Mouse (Mus musculus): ENCODE results near the gene Ipo11. TPM values are rescaled to one million over a fixed set of nuclear protein-coding genes. Genes with fewer than 3 reads are reported as not detected.
"Not testable (repeated sequence)": the region's sequence is repeated elsewhere in the genome, so short reads cannot be mapped to it uniquely, and the experiment has no call there.

Ipo11 gene
- polyA plus RNA-seq, 1 experiment from 2014 or later: 41.1 TPM

- H3K4me2 ChIP-seq (ENCODE audit: low read length): no peak overlapping the region
- no peak overlapping the region for H3K9ac ChIP-seq (ENCODE audit: low read depth, low read length)
- WGBS: 87% methylated on average over 3 of the region's 3 CpGs
- no peak overlapping the region for H3K4me3 ChIP-seq (ENCODE audit: low read depth, low read length)
- no peaks in the 10 kb centered on the region for H3K9me3 ChIP-seq (replicated peaks; ENCODE audit: control insufficient read depth, low read length, poor library complexity, severe bottlenecking)
- H3K27ac ChIP-seq (ENCODE audit: low read length): no peak overlapping the region
- no peak for ATAC-seq
- H3K4me1 ChIP-seq (ENCODE audit: control insufficient read depth, insufficient read depth, low read length): no peaks in the 10 kb centered on the region
- no peaks in the 10 kb centered on the region for H3K27me3 ChIP-seq (ENCODE audit: control insufficient read depth, insufficient read depth, low read depth, low read length)
- H3K36me3 ChIP-seq (ENCODE audit: control insufficient read depth, insufficient read depth, low read length): peaks cover 10% of the 10 kb centered on the region
Measured at GRCm38 (mm10) chr13:106913125-106913736, 23.5 kb downstream of the Ipo11 start.

- Histone ChIP-seq H3K27ac (ENCODE audit: low read length) (no peak overlapping the region), H3K27me3 (ENCODE audit: control insufficient read depth, insufficient read depth, low read depth, low read length) (no peaks in the 10 kb centered on the region), H3K9me3 (replicated peaks; ENCODE audit: control insufficient read depth, low read length, poor library complexity, severe bottlenecking) (no peaks in the 10 kb centered on the region), H3K9ac (ENCODE audit: low read depth, low read length) (no peak overlapping the region), H3K36me3 (ENCODE audit: control insufficient read depth, insufficient read depth, low read length) (peaks cover 10% of the 10 kb centered on the region), H3K4me1 (ENCODE audit: control insufficient read depth, insufficient read depth, low read length) (no peaks in the 10 kb centered on the region), H3K4me2 (ENCODE audit: low read length) (no peak overlapping the region), H3K4me3 (ENCODE audit: low read depth, low read length) (no peak overlapping the region)
- 97% methylated on average over 10 of the region's 10 CpGs for WGBS
- no peak for ATAC-seq
Measured at GRCm38 (mm10) chr13:106910096-106910495, 26.7 kb downstream of the Ipo11 start.

GRCm38 (mm10) chr13:106907273-106907672 is 29.5 kb downstream of the Ipo11 start:
- 97% methylated on average over 4 of the region's 4 CpGs for WGBS
- Histone ChIP-seq H3K27ac (ENCODE audit: low read length) (no peak overlapping the region), H3K36me3 (ENCODE audit: control insufficient read depth, insufficient read depth, low read length) (peaks cover 10% of the 10 kb centered on the region), H3K4me1 (ENCODE audit: control insufficient read depth, insufficient read depth, low read length) (peaks cover 2% of the 10 kb centered on the region; the same call in 1 of the 2 replicates), H3K4me3 (ENCODE audit: low read depth, low read length) (no peak overlapping the region), H3K9me3 (replicated peaks; ENCODE audit: control insufficient read depth, low read length, poor library complexity, severe bottlenecking) (no peaks in the 10 kb centered on the region), H3K9ac (ENCODE audit: low read depth, low read length) (no peak overlapping the region), H3K4me2 (ENCODE audit: low read length) (no peak overlapping the region), H3K27me3 (ENCODE audit: control insufficient read depth, insufficient read depth, low read depth, low read length) (no peaks in the 10 kb centered on the region)
- no peak for ATAC-seq

- not testable (repeated sequence) for H3K27ac ChIP-seq (ENCODE audit: low read length); H3K4me3 ChIP-seq (ENCODE audit: low read depth, low read length); H3K9ac ChIP-seq (ENCODE audit: low read depth, low read length); ATAC-seq; H3K27me3 ChIP-seq (ENCODE audit: control insufficient read depth, insufficient read depth, low read depth, low read length); H3K4me2 ChIP-seq (ENCODE audit: low read length); H3K4me1 ChIP-seq (ENCODE audit: control insufficient read depth, insufficient read depth, low read length); H3K9me3 ChIP-seq (replicated peaks; ENCODE audit: control insufficient read depth, low read length, poor library complexity, severe bottlenecking)
- H3K36me3 ChIP-seq (ENCODE audit: control insufficient read depth, insufficient read depth, low read length): peaks cover 12% of the 10 kb centered on the region
- 86% methylated on average over 6 of the region's 6 CpGs for WGBS
Measured at GRCm38 (mm10) chr13:106905154-106905553, 31.6 kb downstream of the Ipo11 start.

- no peak for ATAC-seq
- WGBS: 88% methylated on average over 3 of the region's 3 CpGs
Measured at GRCm38 (mm10) chr13:106904637-106905036, 32.1 kb downstream of the Ipo11 start.

GRCm38 (mm10) chr13:106894284-106894683 is 42.5 kb downstream of the Ipo11 start:
- H3K9ac ChIP-seq (ENCODE audit: low read depth, low read length): no peak overlapping the region
- no peak for ATAC-seq
- H3K27ac ChIP-seq (ENCODE audit: low read length): no peak overlapping the region
- H3K36me3 ChIP-seq (ENCODE audit: control insufficient read depth, insufficient read depth, low read length): peaks cover 5% of the 10 kb centered on the region
- 100% methylated on average over 2 of the region's 2 CpGs for WGBS
- H3K4me1 ChIP-seq (ENCODE audit: control insufficient read depth, insufficient read depth, low read length): no peaks in the 10 kb centered on the region
- H3K4me3 ChIP-seq (ENCODE audit: low read depth, low read length): no peak overlapping the region
- H3K9me3 ChIP-seq (replicated peaks; ENCODE audit: control insufficient read depth, low read length, poor library complexity, severe bottlenecking): no peaks in the 10 kb centered on the region
- no peaks in the 10 kb centered on the region for H3K27me3 ChIP-seq (ENCODE audit: control insufficient read depth, insufficient read depth, low read depth, low read length)
- no peak overlapping the region for H3K4me2 ChIP-seq (ENCODE audit: low read length)

More at GRCm38 (mm10) chr13:106904637-106905036, 32.1 kb downstream of the Ipo11 start:
- Histone ChIP-seq H3K4me1 (ENCODE audit: control insufficient read depth, insufficient read depth, low read length) (peaks cover 2% of the 10 kb centered on the region; the same call in 1 of the 2 replicates), H3K4me3 (ENCODE audit: low read depth, low read length) (no peak overlapping the region), H3K36me3 (ENCODE audit: control insufficient read depth, insufficient read depth, low read length) (peaks cover 7% of the 10 kb centered on the region), H3K4me2 (ENCODE audit: low read length) (no peak overlapping the region), H3K27ac (ENCODE audit: low read length) (no peak overlapping the region), H3K9me3 (replicated peaks; ENCODE audit: control insufficient read depth, low read length, poor library complexity, severe bottlenecking) (no peaks in the 10 kb centered on the region), H3K9ac (ENCODE audit: low read depth, low read length) (no peak overlapping the region), H3K27me3 (ENCODE audit: control insufficient read depth, insufficient read depth, low read depth, low read length) (no peaks in the 10 kb centered on the region)

- 92% methylated on average over 5 of the region's 5 CpGs for WGBS
- ATAC-seq: no peak
- no peak overlapping the region for H3K27ac ChIP-seq (ENCODE audit: low read length)
Measured at GRCm38 (mm10) chr13:106893701-106894100, 43.1 kb downstream of the Ipo11 start.

GRCm38 (mm10) chr13:106893196-106893595 is 43.6 kb downstream of the Ipo11 start:
- 78% methylated on average over 9 of the region's 9 CpGs for WGBS
- Histone ChIP-seq H3K4me2 (ENCODE audit: low read length) (no peak overlapping the region), H3K27me3 (ENCODE audit: control insufficient read depth, insufficient read depth, low read depth, low read length) (no peaks in the 10 kb centered on the region), H3K9ac (ENCODE audit: low read depth, low read length) (no peak overlapping the region), H3K36me3 (ENCODE audit: control insufficient read depth, insufficient read depth, low read length) (peaks cover 5% of the 10 kb centered on the region), H3K4me3 (ENCODE audit: low read depth, low read length) (no peak overlapping the region), H3K9me3 (replicated peaks; ENCODE audit: control insufficient read depth, low read length, poor library complexity, severe bottlenecking) (no peaks in the 10 kb centered on the region), H3K4me1 (ENCODE audit: control insufficient read depth, insufficient read depth, low read length) (no peaks in the 10 kb centered on the region), H3K27ac (ENCODE audit: low read length) (no peak overlapping the region)
- no peak for ATAC-seq

More at GRCm38 (mm10) chr13:106893701-106894100, 43.1 kb downstream of the Ipo11 start:
- H3K9me3 ChIP-seq (replicated peaks; ENCODE audit: control insufficient read depth, low read length, poor library complexity, severe bottlenecking): no peaks in the 10 kb centered on the region
- no peaks in the 10 kb centered on the region for H3K4me1 ChIP-seq (ENCODE audit: control insufficient read depth, insufficient read depth, low read length)
- H3K4me2 ChIP-seq (ENCODE audit: low read length): no peak overlapping the region
- peaks cover 5% of the 10 kb centered on the region for H3K36me3 ChIP-seq (ENCODE audit: control insufficient read depth, insufficient read depth, low read length)
- no peaks in the 10 kb centered on the region for H3K27me3 ChIP-seq (ENCODE audit: control insufficient read depth, insufficient read depth, low read depth, low read length)
- no peak overlapping the region for H3K9ac ChIP-seq (ENCODE audit: low read depth, low read length)
- no peak overlapping the region for H3K4me3 ChIP-seq (ENCODE audit: low read depth, low read length)

GRCm38 (mm10) chr13:106887364-106887763 is 49.4 kb downstream of the Ipo11 start:
- H3K9ac ChIP-seq (ENCODE audit: low read depth, low read length): no peak overlapping the region
- ATAC-seq: no peak
- no peak overlapping the region for H3K27ac ChIP-seq (ENCODE audit: low read length)
- H3K9me3 ChIP-seq (replicated peaks; ENCODE audit: control insufficient read depth, low read length, poor library complexity, severe bottlenecking): no peaks in the 10 kb centered on the region
- H3K4me2 ChIP-seq (ENCODE audit: low read length): no peak overlapping the region
- peaks cover under 1% of the 10 kb centered on the region; the same call in 1 of the 2 replicates for H3K36me3 ChIP-seq (ENCODE audit: control insufficient read depth, insufficient read depth, low read length)
- WGBS: 98% methylated on average over 2 of the region's 2 CpGs
- no peak overlapping the region for H3K4me3 ChIP-seq (ENCODE audit: low read depth, low read length)
- H3K4me1 ChIP-seq (ENCODE audit: control insufficient read depth, insufficient read depth, low read length): no peaks in the 10 kb centered on the region
- no peaks in the 10 kb centered on the region for H3K27me3 ChIP-seq (ENCODE audit: control insufficient read depth, insufficient read depth, low read depth, low read length)

Measured in midbrain, embryonic 16.5 days (tissue).